ENCODE assay signal across 12 mouse cellular contexts in genomic region chr1:74091138-74091537, GRCm38 (mm10). TPM values are rescaled to one million over a fixed set of nuclear protein-coding genes. Genes with fewer than 3 reads are reported as not detected.
DNase-seq lines count a peak whose midpoint lies in the region; ATAC-seq and TF ChIP-seq lines count a peak whose summit lies in the region.
"Had no signal": no experiment of that assay in that cellular context is flagged by ENCODE, and none has a peak within 500 bp of the region (broad histone marks: within the 10 kb centered on the region; RNA-seq: fewer than 3 reads in every experiment).

No protein-coding gene starts in this region.

- no peak for ATAC-seq in heart, embryonic 15.5 days (replicated peaks; ENCODE audit: insufficient number of reproducible peaks, insufficient read depth, low FRiP score, low read depth)
- ATAC-seq in limb, embryonic 14.5 days (ENCODE audit: low FRiP score, low read depth), result peak; percentile 47

- WGBS in heart, embryonic 10.5 days, result 16% methylated on average over 7 of the region's 7 CpGs
- WGBS in heart, embryonic 15.5 days, result 28% methylated on average over 7 of the region's 7 CpGs
- WGBS in limb, embryonic 14.5 days, result 7% methylated on average over 6 of the region's 7 CpGs

- no peaks in the 10 kb centered on the region for H3K9me3 ChIP-seq in heart, embryonic 10.5 days
- no peaks in the 10 kb centered on the region for H3K9me3 ChIP-seq in ES-E14 (ENCODE audit: control insufficient read depth, insufficient read depth, low read depth, low read length)
- H3K9me3 ChIP-seq in heart, embryonic 15.5 days (replicated peaks), result no peaks in the 10 kb centered on the region
- H3K9me3 ChIP-seq in limb, embryonic 14.5 days (ENCODE audit: control insufficient read depth, low read length), result no peaks in the 10 kb centered on the region

- H3K27me3 ChIP-seq in heart, embryonic 10.5 days (ENCODE audit: insufficient read depth, poor library complexity, severe bottlenecking), result peaks cover 59% of the 10 kb centered on the region
- H3K27me3 ChIP-seq in heart, embryonic 15.5 days, result no peaks in the 10 kb centered on the region; the same call in none of the 2 replicates
- no peaks in the 10 kb centered on the region for H3K27me3 ChIP-seq in limb, embryonic 14.5 days (ENCODE audit: control insufficient read depth, insufficient read depth, low read length)

- no peaks in the 10 kb centered on the region for H3K36me3 ChIP-seq in heart, embryonic 10.5 days
- H3K36me3 ChIP-seq in ES-E14 (ENCODE audit: control insufficient read depth, insufficient read depth, low read length, poor library complexity, severe bottlenecking), result no peaks in the 10 kb centered on the region
- no peaks in the 10 kb centered on the region for H3K36me3 ChIP-seq in heart, embryonic 15.5 days
- no peaks in the 10 kb centered on the region for H3K36me3 ChIP-seq in limb, embryonic 14.5 days (ENCODE audit: control insufficient read depth, insufficient read depth, low read length)

- no peak for DNase-seq in heart, embryonic 10.5 days (ENCODE audit: low spot score)
- no peak for DNase-seq in heart, postnatal 14 days
- DNase-seq in ES-E14 (ENCODE audit: low read depth, low spot score), result no peak
- DNase-seq in limb, embryonic 14.5 days (ENCODE audit: low spot score), result peak; percentile 57
- no peak for DNase-seq in left cerebral cortex, postnatal 25 days (ENCODE audit: low spot score in 2 of 2)
- no peak for DNase-seq in right cerebral cortex, postnatal 36 days (ENCODE audit: low spot score in 2 of 2)
- no peak for DNase-seq in adrenal gland, postnatal 4 days (ENCODE audit: low spot score in 2 of 2)
- DNase-seq: cerebellum, postnatal 10 days; retina, postnatal 1 day had no signal

- in situ Hi-C loops in ES-E14 (cut with MboI; ENCODE audit: low sequenced_read_pairs in 2 of 2, unreplicated experiment in 2 of 2), result no loop called here

- peaks cover 61% of the 10 kb centered on the region for H3K4me1 ChIP-seq in heart, embryonic 10.5 days
- peaks cover 3 to 31% of the 10 kb centered on the region in 2 experiments; a peak in 3 of 4 replicates for H3K4me1 ChIP-seq in ES-E14 (ENCODE audit: control insufficient read depth in 2 of 2, insufficient read depth in 2 of 2, low read length in 2 of 2, poor library complexity in 1 of 2)
- H3K4me1 ChIP-seq in heart, embryonic 15.5 days (replicated peaks), result peaks cover 45% of the 10 kb centered on the region
- peaks cover 58% of the 10 kb centered on the region for H3K4me1 ChIP-seq in limb, embryonic 14.5 days (ENCODE audit: control insufficient read depth, insufficient read depth, low read length)

- no peak for TF ChIP-seq POLR2A in limb, embryonic 14.5 days (IDR thresholded peaks at IDR 0.05; ENCODE audit: borderline replicate concordance, extremely low read depth, insufficient read depth, insufficient read length)

- peak overlapping the region; percentile 49 for H3K4me2 ChIP-seq in heart, embryonic 15.5 days
- H3K4me2 ChIP-seq in limb, embryonic 14.5 days (replicated peaks; ENCODE audit: low read depth, low read length, severe bottlenecking), result peak overlapping the region; percentile 75

- intact Hi-C loops in heart, postnatal 14 days (cut with DNase I), result no loop called here
- intact Hi-C loops in left cerebral cortex, postnatal 25 days (cut with DNase I), result no loop called here

- H3K9ac ChIP-seq in ES-E14 (ENCODE audit: insufficient read depth, low read depth, low read length, poor library complexity, severe bottlenecking), result peak overlapping the region; percentile 28; the same call in 1 of the 2 replicates
- peak overlapping the region; percentile 5; the same call in 1 of the 2 replicates for H3K9ac ChIP-seq in heart, embryonic 15.5 days
- H3K9ac ChIP-seq in limb, embryonic 14.5 days (ENCODE audit: low read depth, low read length, severe bottlenecking), result peak overlapping the region; percentile 58

- H3K4me3 ChIP-seq in heart, embryonic 10.5 days, result peak overlapping the region; percentile 38
- peak overlapping the region in 1 of 2 experiments; percentile 8; a peak in 1 of 4 replicates for H3K4me3 ChIP-seq in ES-E14 (ENCODE audit: insufficient read depth in 1 of 2, low read depth in 1 of 2, low read length in 2 of 2, poor library complexity in 1 of 2, severe bottlenecking in 1 of 2)
- peak overlapping the region; percentile 27 for H3K4me3 ChIP-seq in heart, embryonic 15.5 days
- H3K4me3 ChIP-seq in limb, embryonic 14.5 days (replicated peaks; ENCODE audit: low read length), result peak overlapping the region; percentile 48

- H3K27ac ChIP-seq in heart, embryonic 10.5 days, result peak overlapping the region; percentile 81
- H3K27ac ChIP-seq in ES-E14 (ENCODE audit: insufficient read depth, low read depth, low read length, poor library complexity, severe bottlenecking), result peak overlapping the region; percentile 74; the same call in 1 of the 2 replicates
- peak overlapping the region; percentile 78 for H3K27ac ChIP-seq in heart, embryonic 15.5 days
- peak overlapping the region; percentile 96 for H3K27ac ChIP-seq in limb, embryonic 14.5 days (replicated peaks; ENCODE audit: low read depth, low read length)

TF ChIP-seq in ES-E14, 5 proteins besides CTCF, POLR2A, EP300 and RAD21:
- TF ChIP-seq MAFK (IDR thresholded peaks at IDR 0.05; ENCODE audit: insufficient read depth, low read depth, low read length) (no peak), CHD2 (IDR thresholded peaks at IDR 0.05; ENCODE audit: low read depth, low read length) (no peak), ZNF384 (IDR thresholded peaks at IDR 0.05; ENCODE audit: low read depth, low read length) (no peak), ZC3H11A (IDR thresholded peaks at IDR 0.05; ENCODE audit: borderline replicate concordance, low read depth, low read length) (no peak), HCFC1 (IDR thresholded peaks at IDR 0.05; ENCODE audit: borderline replicate concordance, insufficient read depth, low read length) (no peak)

RNA-seq across cellular contexts. Expression of gene Tns1, which starts 33.1 kb away (rescaled TPM):
- polyA plus RNA-seq in heart, embryonic 10.5 days (2016; fragmentation: Nextera tagmentation; extraction: Ambion mirVana), result 49.8 and 75.4 TPM in 2 replicates
- total RNA-seq in heart, postnatal 14 days (2021), result 100 to 1,000 TPM; 677 to 755 TPM
- total RNA-seq in ES-E14 (2012; rRNA removed), result 9.5 and 10.0 TPM in 2 replicates
- polyA plus RNA-seq in heart, embryonic 15.5 days (2015; fragmentation: Nextera tagmentation; extraction: Ambion mirVana), result 121 and 140 TPM in 2 replicates
- 38.0 and 67.2 TPM in 2 replicates for polyA plus RNA-seq in limb, embryonic 14.5 days (2012; rRNA removed)
- polyA plus RNA-seq in limb, embryonic 14.5 days (2014; fragmentation: Nextera tagmentation; extraction: Ambion mirVana), result 51.3 and 55.9 TPM in 2 replicates
- total RNA-seq in left cerebral cortex, postnatal 25 days (2021), result 10 to 100 TPM; 35.1 to 40.3 TPM
- total RNA-seq in adrenal gland, postnatal 4 days (2021), result 100 to 1,000 TPM; 252 to 275 TPM
- total RNA-seq: MEL had no signal

RNA-seq across cellular contexts. Expression of gene Rufy4, which starts 34.2 kb away (rescaled TPM):
- polyA plus RNA-seq in heart, embryonic 10.5 days (2016; fragmentation: Nextera tagmentation; extraction: Ambion mirVana), result 0.16 and 0.23 TPM in 2 replicates
- total RNA-seq in heart, postnatal 14 days (2021), result 1 to 10 TPM; 1.4 to 1.5 TPM
- 0.11 TPM in 1 of 2 replicates, not detected in the other for total RNA-seq in ES-E14 (2012; rRNA removed)
- polyA plus RNA-seq in heart, embryonic 15.5 days (2015; fragmentation: Nextera tagmentation; extraction: Ambion mirVana), result 0.43 and 0.49 TPM in 2 replicates
- 0.65 and 0.72 TPM in 2 replicates for polyA plus RNA-seq in limb, embryonic 14.5 days (2012; rRNA removed)
- polyA plus RNA-seq in limb, embryonic 14.5 days (2014; fragmentation: Nextera tagmentation; extraction: Ambion mirVana), result 0.46 and 0.48 TPM in 2 replicates
- not detected for total RNA-seq in left cerebral cortex, postnatal 25 days (2021)
- total RNA-seq in adrenal gland, postnatal 4 days (2021), result 1 to 10 TPM; 3.9 to 4.0 TPM
- total RNA-seq: left cerebral cortex, adult 18-20 months had no signal

Comparison
In these comparisons a context has a peak if more than half of its experiments do, and no peak if none do; other contexts are left out.
1. H3K9ac ChIP-seq: peak in every context shown above with its lines; median percentile 58 in limb, embryonic 14.5 days; 28 in ES-E14; 5 in heart, embryonic 15.5 days.
2. RNA of gene Tns1, which starts 33.1 kb away (total RNA-seq): 677 to 755 TPM in heart, postnatal 14 days and 252 to 275 TPM in adrenal gland, postnatal 4 days; 35.1 to 40.3 TPM in left cerebral cortex, postnatal 25 days and 9.5 to 10.0 TPM in ES-E14; every median in the first group is over 4 times any median in the second.
3. Peak in every context shown above with its lines, with median percentiles within 50 percentile points of each other: H3K27ac ChIP-seq.